Mouse (Mus musculus): Measurements from ENCODE around the gene Mthfd2.

GRCm38 (mm10) chr6:83278881-83279280 is 46.8 kb downstream of the Mthfd2 start:
- peak; percentile 69 for TF ChIP-seq CTCF (IDR thresholded peaks at IDR 0.05; ENCODE audit: low read depth)
- no peak for TF ChIP-seq EP300 (IDR thresholded peaks at IDR 0.05; ENCODE audit: low read depth)
